Mouse (Mus musculus): ENCODE measurements around the gene Syncrip.
A peak's percentile ranks its signal among the peaks of the same experiment; 100 is the strongest.

Gene Syncrip

GRCm38 (mm10) chr9:88482230-88482828, at the start of gene Syncrip:
Gene Syncrip (minus strand): TSS chr9:88482574.
- DNase-seq: peak; percentile 94 to 95

GRCm38 (mm10) chr9:88529979-88530580, 47.7 kb upstream of the Syncrip start:
- no peak for DNase-seq

- DNase-seq: no peak
Observed at GRCm38 (mm10) chr9:88529571-88529970, 47.2 kb upstream of the Syncrip start.

GRCm38 (mm10) chr9:88528736-88529135, 46.4 kb upstream of the Syncrip start:
- DNase-seq: no peak

GRCm38 (mm10) chr9:88527956-88528355, 45.6 kb upstream of the Syncrip start:
- no peak for DNase-seq

- no peak for DNase-seq
Observed at GRCm38 (mm10) chr9:88525341-88525740, 43.0 kb upstream of the Syncrip start.

- no peak for DNase-seq
Observed at GRCm38 (mm10) chr9:88524796-88525195, 42.4 kb upstream of the Syncrip start.

GRCm38 (mm10) chr9:88524367-88524766, 42.0 kb upstream of the Syncrip start:
- no peak for DNase-seq

- DNase-seq: no peak
Observed at GRCm38 (mm10) chr9:88523335-88523668, 40.9 kb upstream of the Syncrip start.

- peak; percentile 97 for DNase-seq
Observed at GRCm38 (mm10) chr9:88522569-88523334, 40.4 kb upstream of the Syncrip start.

- DNase-seq: no peak
Observed at GRCm38 (mm10) chr9:88521961-88522568, 39.7 kb upstream of the Syncrip start.

- no peak for DNase-seq
Observed at GRCm38 (mm10) chr9:88520849-88521483, 38.6 kb upstream of the Syncrip start.

GRCm38 (mm10) chr9:88520122-88520848, 37.9 kb upstream of the Syncrip start:
- DNase-seq: no peak

GRCm38 (mm10) chr9:88519390-88520121, 37.2 kb upstream of the Syncrip start:
- no peak for DNase-seq

- no peak for DNase-seq
Observed at GRCm38 (mm10) chr9:88516361-88516995, 34.1 kb upstream of the Syncrip start.

- DNase-seq: no peak
Observed at GRCm38 (mm10) chr9:88515546-88515945, 33.2 kb upstream of the Syncrip start.

GRCm38 (mm10) chr9:88501846-88502245, 19.5 kb upstream of the Syncrip start:
- no peak for DNase-seq

- DNase-seq: no peak
Observed at GRCm38 (mm10) chr9:88500112-88500511, 17.7 kb upstream of the Syncrip start.

GRCm38 (mm10) chr9:88492522-88492921, 10.1 kb upstream of the Syncrip start:
- DNase-seq: no peak

- no peak for DNase-seq
Observed at GRCm38 (mm10) chr9:88484531-88484930, 2.2 kb upstream of the Syncrip start.

- DNase-seq: peak; percentile 85 to 90
Observed at GRCm38 (mm10) chr9:88482829-88483396, 539 bp upstream of the Syncrip start.

Measured in lung, adult 18-20 months (tissue).